Mouse (Mus musculus) central nervous system, embryonic 14 days (tissue): ENCODE measurements around the gene Gapdhs. TPM values are rescaled to one million over a fixed set of nuclear protein-coding genes. Genes with fewer than 3 reads are reported as not detected.

Experiments
- polyA plus RNA-seq: library from polyadenylated mRNA; depleted of rRNA; stranded (reverse); fragments of >200 nt; gene quantifications from 2 replicates; pipeline ENCODE4 v1.2.3, GENCODE M21; 2012; rRNA removed

The Gapdhs gene
- 0.09 and 0.11 TPM in 2 replicates for polyA plus RNA-seq

DNA sequence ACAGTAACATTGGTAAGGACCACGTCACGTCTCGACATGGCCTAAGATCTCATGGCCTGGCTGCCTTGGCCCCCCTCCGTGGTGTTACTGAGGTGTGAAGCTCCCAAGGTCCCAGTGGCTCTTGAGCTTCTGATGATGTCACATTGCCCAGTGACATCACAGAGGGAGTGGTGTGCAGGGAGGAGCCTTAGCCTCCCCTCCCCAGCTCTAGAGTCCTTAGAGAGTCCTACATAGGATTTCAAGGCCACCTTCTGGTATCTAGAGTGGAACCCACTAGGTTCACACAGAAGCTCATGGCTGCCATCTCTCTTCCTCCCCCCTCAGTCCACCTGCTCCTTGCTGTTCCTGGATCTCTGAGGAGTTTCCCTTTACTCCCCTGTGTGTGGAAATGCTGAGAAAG lies at the start of gene Gapdhs:
Gapdhs (minus strand) TSS at position 65 of the 400 bp plus-strand sequence.

GRCm38 (mm10) chr7:30787377-30788022 lies 44.0 kb upstream of the Gapdhs start, which contains the start of gene Krtdap:
Gene Krtdap (plus strand): TSS chr7:30787896.

GRCm38 (mm10) chr7:30763456-30763855 lies 20.0 kb upstream of the Gapdhs start, which contains the start of gene Dmkn:
Gene Dmkn (plus strand): TSS chr7:30763756.

GRCm38 (mm10) chr7:30751086-30751669 lies 7.7 kb upstream of the Gapdhs start, which contains the start of gene Sbsn:
Gene Sbsn (plus strand): TSS chr7:30751471.

GRCm38 (mm10) chr7:30729396-30730063 lies 14.0 kb downstream of the Gapdhs start, which contains the start of gene Tmem147:
Gene Tmem147 (minus strand): TSS chr7:30729540.

DNA sequence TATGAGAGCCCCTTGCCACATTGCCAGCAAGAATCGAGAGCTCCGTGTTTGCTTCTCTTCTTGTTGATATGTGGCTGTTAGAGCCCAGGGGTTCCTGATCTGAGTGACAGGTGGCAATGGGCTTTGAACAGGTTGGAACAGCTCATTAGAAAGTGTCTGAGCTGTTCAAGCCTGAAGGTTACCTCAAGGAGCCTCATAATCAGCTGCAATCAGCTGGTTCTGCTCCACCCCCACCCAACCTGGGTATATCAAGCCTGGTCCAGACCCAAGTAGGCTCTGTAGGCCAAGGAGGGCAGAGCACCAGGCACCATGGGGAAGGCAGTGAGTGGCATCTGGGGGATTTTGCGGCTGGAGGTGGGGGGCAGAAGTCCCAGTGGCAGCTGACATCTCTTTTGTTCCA lies 31.5 kb downstream of the Gapdhs start, which contains the start of gene Atp4a:
Atp4a (plus strand) TSS at position 268 of the 400 bp plus-strand sequence.

DNA sequence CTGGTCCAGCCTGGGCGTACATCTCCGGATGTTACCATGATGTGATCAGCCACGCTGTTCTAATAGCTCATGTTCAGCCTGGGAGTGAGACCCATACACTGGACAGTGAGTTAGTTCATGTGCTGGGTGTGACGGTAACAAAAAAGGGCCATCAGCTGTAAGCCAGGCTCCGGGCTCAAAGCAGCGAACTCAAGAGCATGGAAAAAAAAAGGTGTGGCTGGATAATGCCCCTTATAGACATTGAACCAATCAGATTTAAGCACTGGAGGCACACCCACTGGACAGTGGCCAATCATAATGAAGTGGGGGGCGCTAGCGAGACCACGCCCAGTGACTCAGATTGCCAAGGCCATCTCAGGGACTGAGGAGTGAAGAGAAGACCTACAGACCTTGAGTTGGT lies 44.9 kb downstream of the Gapdhs start, which contains the start of gene 2200002J24Rik:
2200002J24Rik (plus strand) TSS at position 338 of the 400 bp plus-strand sequence.

Other genes with a start within 250 kb of the Gapdhs start
- gene Arhgap33, start 208.6 kb downstream of the Gapdhs start, polyA plus RNA-seq, result 224 and 228 TPM in 2 replicates
- 7.7 and 8.1 TPM in 2 replicates for gene Hspb6, start 191.5 kb downstream of the Gapdhs start, polyA plus RNA-seq
- gene Proser3, start 191.4 kb downstream of the Gapdhs start, polyA plus RNA-seq, result 24.6 and 24.9 TPM in 2 replicates
- gene Lin37, start 183.8 kb downstream of the Gapdhs start, polyA plus RNA-seq, result 51.4 and 53.4 TPM in 2 replicates
- gene U2af1l4, start 180.4 kb downstream of the Gapdhs start, polyA plus RNA-seq, result 90.6 and 105 TPM in 2 replicates
- gene Gm49396, start 180.3 kb downstream of the Gapdhs start, polyA plus RNA-seq, result 6.8 and 8.1 TPM in 2 replicates
- gene Psenen, start 180.1 kb downstream of the Gapdhs start, polyA plus RNA-seq, result 130 and 143 TPM in 2 replicates
- gene Igflr1, start 178.3 kb downstream of the Gapdhs start, polyA plus RNA-seq, result 7.5 and 8.5 TPM in 2 replicates
- 69.9 and 74.4 TPM in 2 replicates for gene Kmt2b, start 155.0 kb downstream of the Gapdhs start, polyA plus RNA-seq
- gene Zbtb32, start 144.8 kb downstream of the Gapdhs start, polyA plus RNA-seq, result 0.18 and 0.21 TPM in 2 replicates
- gene Upk1a, start 130.8 kb downstream of the Gapdhs start, polyA plus RNA-seq, result 2.3 and 2.6 TPM in 2 replicates
- 788 and 848 TPM in 2 replicates for gene Cox6b1, start 117.5 kb downstream of the Gapdhs start, polyA plus RNA-seq
- gene Etv2, start 107.8 kb downstream of the Gapdhs start, polyA plus RNA-seq, result not detected in 2 replicates
- 91.4 and 95.2 TPM in 2 replicates for gene Rbm42, start 93.4 kb downstream of the Gapdhs start, polyA plus RNA-seq
- gene Haus5, start 78.7 kb downstream of the Gapdhs start, polyA plus RNA-seq, result 35.7 and 41.2 TPM in 2 replicates
- not detected in 2 replicates for gene Pmis2, start 72.1 kb downstream of the Gapdhs start, polyA plus RNA-seq
- gene 2200002J24Rik, start 44.8 kb downstream of the Gapdhs start, polyA plus RNA-seq, result not detected in 2 replicates
- gene Atp4a, start 31.5 kb downstream of the Gapdhs start, polyA plus RNA-seq, result 1.4 and 1.6 TPM in 2 replicates
- gene Tmem147, start 14.1 kb downstream of the Gapdhs start, polyA plus RNA-seq, result 182 and 186 TPM in 2 replicates
- 5.6 and 7.5 TPM in 2 replicates for gene Sbsn, start 7.8 kb upstream of the Gapdhs start, polyA plus RNA-seq
- 0.93 and 11.3 TPM in 2 replicates for gene Dmkn, start 20.1 kb upstream of the Gapdhs start, polyA plus RNA-seq
- gene Krtdap, start 44.2 kb upstream of the Gapdhs start, polyA plus RNA-seq, result 0.44 and 18.8 TPM in 2 replicates
- 0.10 and 0.16 TPM in 2 replicates for gene Ffar2, start 80.1 kb upstream of the Gapdhs start, polyA plus RNA-seq
- 0.06 TPM in 1 of 2 replicates, not detected in the other for gene Ffar3, start 112.5 kb upstream of the Gapdhs start, polyA plus RNA-seq
- gene Ffar1, start 117.9 kb upstream of the Gapdhs start, polyA plus RNA-seq, result not detected in 2 replicates
- gene Cd22, start 136.7 kb upstream of the Gapdhs start, polyA plus RNA-seq, result 0.11 and 0.20 TPM in 2 replicates
- gene Mag, start 171.2 kb upstream of the Gapdhs start, polyA plus RNA-seq, result 1.3 and 1.9 TPM in 2 replicates
- 0.43 TPM in 1 of 2 replicates, not detected in the other for gene Hamp2, start 181.0 kb upstream of the Gapdhs start, polyA plus RNA-seq
- not detected in 2 replicates for gene Hamp, start 200.4 kb upstream of the Gapdhs start, polyA plus RNA-seq
- gene Usf2, start 213.1 kb upstream of the Gapdhs start, polyA plus RNA-seq, result 164 and 173 TPM in 2 replicates
- 19.5 and 20.0 TPM in 2 replicates for gene Lsr, start 229.8 kb upstream of the Gapdhs start, polyA plus RNA-seq
- gene Fam187b, start 230.1 kb upstream of the Gapdhs start, polyA plus RNA-seq, result 0.36 and 0.61 TPM in 2 replicates